Mouse (Mus musculus) heart, adult 2 months (tissue): Measurements from ENCODE around the gene Atp6v1g1.

Experiments
- CTCF ChIP-seq: fragments of 200-600 bp; IDR thresholded peaks from 2 replicates; pipeline ENCODE4 v1.8.1; 2022; ENCODE audit warnings: antibody characterized with exemption, mild to moderate bottlenecking, moderate library complexity
- EP300 ChIP-seq: fragments of 200-500 bp; IDR thresholded peaks from 2 replicates; pipeline ENCODE4 v1.6.1; 2011; ENCODE audit warnings: low read depth, low read length, control low read depth; ENCODE audit not compliant: insufficient read depth

- no peak for TF ChIP-seq EP300
- TF ChIP-seq CTCF = no peak
Observed at GRCm38 (mm10) chr4:63512921-63513320, 31.7 kb upstream of the Atp6v1g1 start.
